Mouse (Mus musculus) testis, adult 2 months (tissue): ENCODE results near the gene Rgs10. TPM values are rescaled to one million over a fixed set of nuclear protein-coding genes. Genes with fewer than 3 reads are reported as not detected.

Experiments used
- H3K27ac ChIP-seq: fragments of 200-500 bp; 2 replicates; pipeline ENCODE4 v1.5.1; 2012; ENCODE audit warnings: low read depth, low read length; ENCODE audit not compliant: control insufficient read depth, insufficient read depth
- H3K27me3 ChIP-seq: fragments of 200-500 bp; 2 replicates; pipeline ENCODE4 v1.6.1; 2012; ENCODE audit warnings: mild to moderate bottlenecking, low read length, moderate library complexity; ENCODE audit not compliant: control insufficient read depth, insufficient read depth
- H3K36me3 ChIP-seq: fragments of 200-500 bp; 2 replicates; pipeline ENCODE4 v1.6.1; 2012; ENCODE audit warnings: mild to moderate bottlenecking, low read length; ENCODE audit not compliant: control insufficient read depth, insufficient read depth
- H3K4me1 ChIP-seq: fragments of 200-500 bp; 2 replicates; pipeline ENCODE4 v1.6.1; 2012; ENCODE audit warnings: low read length; ENCODE audit not compliant: control insufficient read depth, insufficient read depth
- H3K4me3 ChIP-seq: fragments of 200-500 bp; 2 replicates; pipeline ENCODE4 v1.5.1; 2012; ENCODE audit warnings: low read depth, mild to moderate bottlenecking, low read length, moderate library complexity, mixed read lengths; ENCODE audit not compliant: control insufficient read depth
- CTCF ChIP-seq: fragments of 200-500 bp; IDR thresholded peaks from 2 replicates; pipeline ENCODE4 v1.5.1; 2012; ENCODE audit warnings: low read depth, mild to moderate bottlenecking, inconsistent platforms, low read length, moderate library complexity; ENCODE audit not compliant: control insufficient read depth, insufficient read depth, insufficient replicate concordance
- POLR2A ChIP-seq: fragments of 200-500 bp; IDR thresholded peaks from 2 replicates; pipeline ENCODE4 v1.6.1; 2012; ENCODE audit warnings: low read depth, mild to moderate bottlenecking, inconsistent platforms, low read length, moderate library complexity; ENCODE audit not compliant: control insufficient read depth
- polyA plus RNA-seq: library from polyadenylated mRNA; depleted of rRNA; stranded (reverse); fragments of >200 nt; gene quantifications from 2 replicates; pipeline ENCODE4 v1.2.3, GENCODE M21; 2012

Gene Rgs10
- polyA plus RNA-seq, 1 experiment: 50.4 TPM

DNA sequence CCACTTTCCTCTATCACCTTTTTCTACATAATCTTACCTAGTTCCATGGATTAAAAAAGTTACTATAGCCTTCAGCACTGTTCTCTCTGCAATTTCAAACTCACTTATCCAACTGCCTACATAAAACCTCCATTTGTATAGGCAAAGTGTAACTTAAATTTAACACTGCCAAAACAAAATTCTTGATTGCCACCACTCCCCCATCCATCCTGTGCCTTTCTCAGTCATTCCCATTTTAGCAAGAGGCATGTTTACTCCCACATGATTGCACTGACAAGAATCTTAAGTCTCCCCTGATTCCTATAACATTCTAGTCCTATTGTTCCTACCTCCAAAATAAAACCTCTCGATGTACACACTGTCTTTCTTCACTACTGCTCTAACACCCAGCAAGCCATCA, 34.2 kb upstream of the Rgs10 start:
- no peaks in the 10 kb centered on the region; the same call in 1 of the 2 replicates for H3K36me3 ChIP-seq
- no peak overlapping the region for H3K27ac ChIP-seq
- TF ChIP-seq CTCF (no peak), POLR2A (no peak)
- no peaks in the 10 kb centered on the region for H3K4me1 ChIP-seq
- no peak overlapping the region for H3K4me3 ChIP-seq
- H3K27me3 ChIP-seq: no peaks in the 10 kb centered on the region

DNA sequence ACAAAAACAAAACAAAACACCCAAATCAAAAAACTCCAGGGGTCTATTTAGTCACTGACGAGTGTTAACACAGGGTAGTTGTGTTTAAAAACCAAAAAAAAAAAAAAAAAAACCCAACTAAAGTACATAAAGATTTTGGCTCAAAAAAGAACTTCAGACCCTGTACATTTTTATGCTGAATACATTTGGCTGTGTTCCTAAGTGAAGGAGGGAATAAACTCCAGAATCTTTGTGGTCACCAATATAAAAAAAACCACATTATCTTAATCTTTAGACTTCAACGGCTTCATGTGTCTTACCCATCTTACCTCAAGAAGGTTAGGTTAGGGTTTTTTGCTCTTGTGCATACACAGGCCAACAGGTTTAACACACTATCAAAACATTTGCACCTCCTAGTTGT, 22.0 kb upstream of the Rgs10 start:
- H3K4me3 ChIP-seq: no peak overlapping the region
- TF ChIP-seq POLR2A (no peak), CTCF (no peak)
- no peaks in the 10 kb centered on the region for H3K36me3 ChIP-seq
- H3K27me3 ChIP-seq: no peaks in the 10 kb centered on the region
- no peak overlapping the region for H3K27ac ChIP-seq
- H3K4me1 ChIP-seq: no peaks in the 10 kb centered on the region

DNA sequence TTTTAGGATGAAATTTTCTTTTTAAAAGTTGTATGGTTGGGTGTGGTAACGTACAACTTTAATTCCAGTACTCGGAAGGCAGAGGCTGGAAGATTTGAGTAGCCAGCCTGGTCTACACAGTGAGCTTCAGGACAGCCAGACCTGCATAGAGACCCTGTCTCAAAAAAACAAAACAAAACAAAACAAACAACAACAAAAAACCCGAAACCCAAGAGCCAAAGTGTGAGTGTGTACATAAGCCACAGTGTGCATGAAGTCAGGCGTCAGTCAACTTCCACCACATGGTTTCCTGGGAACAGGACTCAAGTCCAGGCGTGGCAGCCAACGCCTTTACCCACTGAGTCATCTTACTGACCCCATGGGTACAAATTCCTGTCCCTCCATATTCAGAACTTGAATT, 20.7 kb upstream of the Rgs10 start:
- no peaks in the 10 kb centered on the region for H3K4me1 ChIP-seq
- H3K4me3 ChIP-seq: no peak overlapping the region
- no peak overlapping the region for H3K27ac ChIP-seq
- TF ChIP-seq POLR2A: no peak
- no peak for TF ChIP-seq CTCF
- no peaks in the 10 kb centered on the region for H3K36me3 ChIP-seq
- no peaks in the 10 kb centered on the region for H3K27me3 ChIP-seq

DNA sequence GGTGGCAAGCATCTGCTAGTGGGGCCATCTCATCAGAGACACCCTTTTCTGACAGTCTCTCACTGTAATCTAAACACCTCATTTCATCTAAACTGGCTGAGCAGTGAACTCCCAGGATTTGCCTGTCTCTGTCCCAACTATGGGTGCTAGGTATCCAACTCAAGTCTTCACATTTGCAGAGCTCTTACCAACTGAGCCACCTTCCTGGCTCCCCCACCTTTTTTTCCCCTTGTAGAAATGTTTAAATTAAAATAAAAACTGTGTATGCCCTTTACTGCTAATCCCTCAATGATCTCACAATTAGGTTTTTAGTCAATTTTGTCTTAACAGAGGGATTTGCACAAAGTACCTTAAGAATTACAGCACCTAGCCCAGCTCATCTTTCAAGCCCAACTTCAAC, 19.6 kb upstream of the Rgs10 start:
- no peak overlapping the region for H3K27ac ChIP-seq
- no peaks in the 10 kb centered on the region for H3K27me3 ChIP-seq
- no peaks in the 10 kb centered on the region for H3K4me1 ChIP-seq
- no peak overlapping the region for H3K4me3 ChIP-seq
- TF ChIP-seq CTCF (no peak), POLR2A (no peak)
- no peaks in the 10 kb centered on the region for H3K36me3 ChIP-seq

DNA sequence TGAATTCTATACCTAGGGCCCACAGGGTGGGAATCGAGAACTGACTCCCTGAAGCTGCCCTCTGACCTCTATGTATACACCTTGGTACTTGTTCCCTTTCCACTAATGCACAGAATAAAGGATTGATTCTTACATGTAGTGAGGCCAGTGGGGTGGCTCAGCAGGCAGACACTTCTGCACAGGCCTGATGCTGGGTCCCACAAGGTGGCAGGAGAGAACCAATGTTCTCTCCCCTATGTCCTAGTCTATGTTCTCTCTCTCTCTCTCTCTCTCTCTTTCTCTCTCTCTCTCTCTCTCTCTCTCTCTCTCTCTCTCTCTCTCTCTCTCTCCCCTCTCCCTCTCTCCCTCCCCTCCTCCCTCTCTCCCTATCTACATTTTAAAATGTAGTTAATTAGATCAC, 14.7 kb upstream of the Rgs10 start:
- no peak overlapping the region for H3K27ac ChIP-seq
- no peaks in the 10 kb centered on the region for H3K36me3 ChIP-seq
- no peak overlapping the region for H3K4me3 ChIP-seq
- no peaks in the 10 kb centered on the region for H3K27me3 ChIP-seq
- no peak for TF ChIP-seq CTCF
- no peak for TF ChIP-seq POLR2A
- H3K4me1 ChIP-seq: peaks cover 2% of the 10 kb centered on the region

DNA sequence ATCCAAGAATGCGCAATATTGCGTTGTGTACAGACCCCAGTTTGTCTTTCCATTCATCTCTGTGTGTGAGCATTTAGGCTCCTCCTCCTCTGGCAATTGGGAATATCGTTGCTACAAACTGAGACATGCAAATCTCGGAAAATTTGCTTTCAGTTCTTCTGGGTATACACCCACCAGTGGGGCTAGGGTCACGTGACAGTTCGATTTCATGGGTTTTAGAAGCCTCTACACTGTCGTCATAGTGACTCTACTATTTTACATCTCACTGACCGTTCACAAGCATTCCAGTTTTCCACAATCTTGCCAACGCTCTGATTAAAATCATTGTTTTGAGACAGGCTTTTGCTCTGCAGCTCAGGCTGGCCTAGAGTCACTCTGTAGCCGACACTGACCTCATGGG, 14.0 kb upstream of the Rgs10 start:
- Histone ChIP-seq H3K27me3 (no peaks in the 10 kb centered on the region), H3K4me3 (no peak overlapping the region), H3K4me1 (peaks cover 2% of the 10 kb centered on the region), H3K36me3 (no peaks in the 10 kb centered on the region), H3K27ac (no peak overlapping the region)
- TF ChIP-seq CTCF (no peak), POLR2A (no peak)

DNA sequence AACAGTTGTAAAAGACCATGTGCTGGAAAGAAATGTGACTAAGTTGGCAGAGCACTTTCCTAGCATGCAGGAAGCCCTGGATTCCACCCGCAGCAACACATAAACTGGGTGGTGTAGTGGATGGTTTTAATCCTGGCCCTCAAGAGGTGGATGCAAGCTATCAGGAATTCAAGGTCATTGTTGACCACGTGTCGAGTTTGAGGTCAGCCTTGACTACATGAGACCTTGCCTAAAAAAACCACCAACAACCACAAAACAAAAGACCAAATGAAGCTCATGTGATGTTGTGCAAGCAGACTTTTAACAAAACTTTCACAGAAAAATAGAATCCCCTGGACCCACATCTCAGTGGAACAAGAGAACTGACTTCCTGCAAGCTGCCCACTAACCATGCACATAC, 3.9 kb upstream of the Rgs10 start:
- H3K36me3 ChIP-seq: no peaks in the 10 kb centered on the region
- no peak for TF ChIP-seq POLR2A
- TF ChIP-seq CTCF: no peak
- H3K27ac ChIP-seq: no peak overlapping the region
- H3K27me3 ChIP-seq: no peaks in the 10 kb centered on the region
- peaks cover 20% of the 10 kb centered on the region for H3K4me1 ChIP-seq
- H3K4me3 ChIP-seq: no peak overlapping the region

DNA sequence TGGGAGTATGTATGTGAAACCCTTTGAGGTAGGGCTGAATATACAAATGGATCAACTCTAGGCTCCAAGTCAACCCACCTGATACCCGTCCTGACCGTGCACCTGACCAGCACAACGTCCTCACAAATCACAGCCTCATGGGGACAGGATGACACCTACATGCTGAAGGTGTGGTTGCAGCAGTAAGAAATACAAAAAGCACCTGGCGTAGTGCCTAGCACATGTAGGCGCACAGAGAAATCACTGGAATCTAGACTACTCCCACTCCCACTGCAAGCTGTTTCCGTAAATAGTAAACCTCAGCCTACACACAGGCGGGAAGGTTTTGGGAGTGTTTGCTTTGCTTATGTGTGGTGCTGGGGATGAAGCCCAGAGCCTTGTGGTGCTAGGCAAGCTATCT, 3.1 kb upstream of the Rgs10 start:
- no peak overlapping the region for H3K4me3 ChIP-seq
- peaks cover 20% of the 10 kb centered on the region for H3K4me1 ChIP-seq
- H3K27ac ChIP-seq: no peak overlapping the region
- H3K36me3 ChIP-seq: no peaks in the 10 kb centered on the region
- no peaks in the 10 kb centered on the region for H3K27me3 ChIP-seq
- no peak for TF ChIP-seq POLR2A
- no peak for TF ChIP-seq CTCF
